Mouse (Mus musculus): ENCODE measurements around the gene Nrp2.

DNA sequence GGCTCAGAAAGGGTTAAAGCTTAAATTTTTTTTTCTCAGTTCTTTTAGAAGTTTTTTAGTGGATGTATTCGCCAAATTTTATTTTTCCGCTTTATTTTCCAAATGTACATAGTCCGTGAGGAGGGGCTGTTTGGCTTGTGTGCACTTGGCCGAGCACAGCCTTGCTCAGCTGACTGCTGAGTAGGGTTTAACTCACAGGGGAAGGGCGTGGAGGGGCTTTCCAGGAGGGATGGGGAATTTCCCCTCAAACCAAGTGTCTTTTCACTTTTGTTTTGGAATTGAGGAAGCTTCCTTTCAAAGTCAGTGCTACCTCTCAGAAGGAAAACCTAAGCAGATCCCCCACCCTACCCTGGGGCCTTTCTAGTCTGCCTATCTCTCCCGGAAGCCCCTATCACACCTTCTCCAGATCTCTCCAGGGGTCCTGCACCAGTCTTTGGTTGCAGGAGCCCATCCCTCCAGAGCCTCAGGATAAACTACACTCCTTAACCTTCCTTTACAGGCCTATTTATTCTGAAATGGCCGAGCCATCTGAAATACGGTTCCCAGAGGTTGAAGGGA lies 33.4 kb downstream of the Nrp2 start:
- TF ChIP-seq MAFK (IDR thresholded peaks at IDR 0.05; ENCODE audit: insufficient read depth, low read depth, low read length) (0 out of 2 replicates have a peak, but pooled peaks have one; percentile 6), ZNF384 (IDR thresholded peaks at IDR 0.05; ENCODE audit: low read depth, low read length) (no peak), CHD2 (IDR thresholded peaks at IDR 0.05; ENCODE audit: low read depth, low read length) (no peak)
